Mouse (Mus musculus): Measurements from ENCODE around the gene Slfn2.

DNA sequence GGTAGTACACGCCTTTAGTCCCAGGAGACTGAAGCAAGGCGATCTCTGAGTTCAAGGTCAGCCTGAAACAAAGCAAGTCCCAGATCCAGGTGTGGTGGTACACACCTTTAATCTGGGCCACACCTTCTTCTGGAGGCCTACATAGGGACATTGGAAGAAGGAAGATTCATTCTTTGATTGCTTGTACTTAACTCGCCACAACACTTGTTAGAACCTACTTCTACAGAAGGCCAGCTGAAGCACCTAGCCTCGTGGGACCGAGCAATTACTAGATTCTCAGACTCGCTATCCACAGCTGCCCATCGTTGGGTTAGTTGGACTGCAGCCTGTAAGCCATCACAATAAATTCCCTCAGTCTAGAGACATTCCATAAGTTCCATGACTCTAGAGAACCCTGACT lies 3.1 kb upstream of the Slfn2 start:
- TF ChIP-seq CTCF (IDR thresholded peaks at IDR 0.05; ENCODE audit: low read depth, low read length) (no peak), POLR2A (IDR thresholded peaks at IDR 0.05; ENCODE audit: borderline replicate concordance, low read depth, low read length) (no peak)
